In genomic region chr5:37241224-37241623, GRCm38 (mm10) we compare ENCODE assay signal across 12 mouse cellular contexts. TPM values are rescaled to one million over a fixed set of nuclear protein-coding genes. Genes with fewer than 3 reads are reported as not detected.
A peak's percentile ranks its signal among the peaks of the same experiment; 100 is the strongest.
DNase-seq lines count a peak whose midpoint lies in the region; ATAC-seq and TF ChIP-seq lines count a peak whose summit lies in the region.
"Had no signal": no experiment of that assay in that cellular context is flagged by ENCODE, and none has a peak within 500 bp of the region (broad histone marks: within the 10 kb centered on the region; RNA-seq: fewer than 3 reads in every experiment).

No protein-coding gene starts in this region.

- peaks cover 77% of the 10 kb centered on the region for H3K27me3 ChIP-seq in heart, embryonic 12.5 days (replicated peaks)
- H3K27me3 ChIP-seq in heart, adult 2 months (ENCODE audit: control insufficient read depth, insufficient read depth, low read length): peaks cover 16% of the 10 kb centered on the region
- H3K27me3 ChIP-seq in testis, adult 2 months (ENCODE audit: control insufficient read depth, insufficient read depth, low read length): no peaks in the 10 kb centered on the region; the same call in none of the 2 replicates
- H3K27me3 ChIP-seq in limb, embryonic 15.5 days: peaks cover 67% of the 10 kb centered on the region

- peak overlapping the region; percentile 66; the same call in 1 of the 2 replicates for H3K4me2 ChIP-seq in heart, embryonic 12.5 days
- H3K4me2 ChIP-seq in limb, embryonic 15.5 days: peak overlapping the region; percentile 73; the same call in 1 of the 2 replicates

- H3K9me3 ChIP-seq in heart, embryonic 12.5 days (replicated peaks): no peaks in the 10 kb centered on the region
- H3K9me3 ChIP-seq in limb, embryonic 15.5 days: no peaks in the 10 kb centered on the region

- H3K36me3 ChIP-seq in heart, embryonic 12.5 days: no peaks in the 10 kb centered on the region
- no peaks in the 10 kb centered on the region for H3K36me3 ChIP-seq in heart, adult 2 months (ENCODE audit: control insufficient read depth, insufficient read depth, low read length)
- H3K36me3 ChIP-seq in testis, adult 2 months (ENCODE audit: control insufficient read depth, insufficient read depth, low read length): no peaks in the 10 kb centered on the region
- no peaks in the 10 kb centered on the region for H3K36me3 ChIP-seq in limb, embryonic 15.5 days

- WGBS in heart, embryonic 12.5 days: 16% methylated on average over 9 of the region's 9 CpGs
- WGBS in heart, adult 2 months: 15% methylated on average over 9 of the region's 9 CpGs
- WGBS in limb, embryonic 15.5 days: 13% methylated on average over 9 of the region's 9 CpGs

- intact Hi-C loops in heart, adult 2 months (cut with DNase I): no loop called here

- peaks cover 16% of the 10 kb centered on the region for H3K4me1 ChIP-seq in heart, embryonic 12.5 days (replicated peaks)
- H3K4me1 ChIP-seq in heart, adult 2 months (ENCODE audit: control insufficient read depth, insufficient read depth, low read length): no peaks in the 10 kb centered on the region; the same call in 1 of the 2 replicates
- peaks cover 16% of the 10 kb centered on the region for H3K4me1 ChIP-seq in testis, adult 2 months (ENCODE audit: control insufficient read depth, insufficient read depth, low read length)
- peaks cover 31% of the 10 kb centered on the region for H3K4me1 ChIP-seq in limb, embryonic 15.5 days

- ATAC-seq in heart, embryonic 12.5 days (ENCODE audit: insufficient number of reproducible peaks, low FRiP score): no peak
- ATAC-seq in limb, embryonic 15.5 days (ENCODE audit: insufficient number of reproducible peaks, low FRiP score, low TSS enrichment, low read depth): no peak

- TF ChIP-seq EP300 in heart, adult 2 months (IDR thresholded peaks at IDR 0.05; ENCODE audit: insufficient read depth, low read depth, low read length): no peak

- H3K9ac ChIP-seq in heart, embryonic 12.5 days: no peak overlapping the region
- H3K9ac ChIP-seq in heart, adult 2 months (ENCODE audit: low read depth, low read length): no peak overlapping the region
- H3K9ac ChIP-seq in limb, embryonic 15.5 days: no peak overlapping the region

- H3K79me2 ChIP-seq in heart, adult 2 months (replicated peaks; ENCODE audit: control insufficient read depth, insufficient read depth, low read length): no peaks in the 10 kb centered on the region

- peak overlapping the region; percentile 44; the same call in 1 of the 2 replicates for H3K4me3 ChIP-seq in heart, embryonic 12.5 days
- no peak overlapping the region for H3K4me3 ChIP-seq in heart, adult 2 months
- H3K4me3 ChIP-seq in testis, adult 2 months (ENCODE audit: control insufficient read depth, low read depth, low read length): peak overlapping the region; percentile 40
- H3K4me3 ChIP-seq in limb, embryonic 15.5 days: peak overlapping the region; percentile 38
- H3K4me3 ChIP-seq: erythroblast, embryonic 14.5 days had no signal

- H3K27ac ChIP-seq in heart, embryonic 12.5 days (ENCODE audit: poor library complexity, severe bottlenecking): no peak overlapping the region
- no peak overlapping the region for H3K27ac ChIP-seq in heart, adult 2 months
- no peak overlapping the region for H3K27ac ChIP-seq in testis, adult 2 months (ENCODE audit: control insufficient read depth, insufficient read depth, low read depth, low read length)
- H3K27ac ChIP-seq in limb, embryonic 15.5 days: no peak overlapping the region

- no peak for TF ChIP-seq CTCF in heart, adult 2 months (IDR thresholded peaks at IDR 0.05)
- TF ChIP-seq CTCF in testis, adult 2 months (IDR thresholded peaks at IDR 0.05; ENCODE audit: control insufficient read depth, insufficient read depth, insufficient replicate concordance, low read depth, low read length): no peak

- DNase-seq in heart, adult 2 months: no peak
- DNase-seq in testis, postnatal 14 days (ENCODE audit: low spot score): no peak
- no peak for DNase-seq in embryo, embryonic 11 days
- DNase-seq in left cerebral cortex, adult 9 months (ENCODE audit: low spot score in 2 of 2): no peak
- no peak for DNase-seq in layer of hippocampus, postnatal 14 days (ENCODE audit: low spot score in 2 of 2)
- DNase-seq: spleen, adult 18-20 months had no signal

- TF ChIP-seq POLR2A in heart, adult 2 months (IDR thresholded peaks at IDR 0.05; ENCODE audit: insufficient read depth, low read depth, low read length): no peak
- TF ChIP-seq POLR2A in testis, adult 2 months (IDR thresholded peaks at IDR 0.05; ENCODE audit: control insufficient read depth, low read depth, low read length): no peak

RNA-seq across cellular contexts. Expression of gene Crmp1, which starts 0.5 kb away (rescaled TPM):
- polyA plus RNA-seq in heart, embryonic 12.5 days (2016; fragmentation: Nextera tagmentation; extraction: Ambion mirVana): 9.7 and 11.8 TPM in 2 replicates
- under 1 TPM; 0.55 to 0.77 TPM for total RNA-seq in heart, adult 2 months (2021)
- polyA plus RNA-seq in heart, adult 2 months (2012; rRNA removed): 0.59 and 0.97 TPM in 2 replicates
- polyA plus RNA-seq in testis, adult 2 months (2012; rRNA removed): 8.0 and 10.9 TPM in 2 replicates
- 6.9 and 8.2 TPM in 2 replicates for polyA plus RNA-seq in limb, embryonic 15.5 days (2015; fragmentation: Nextera tagmentation; extraction: Ambion mirVana)
- 100 to 1,000 TPM; 405 to 421 TPM for total RNA-seq in layer of hippocampus, postnatal 14 days (2021)
- total RNA-seq: hematopoietic stem cell, adult 5-6 weeks; liver, adult 2 months had no signal
- polyA plus RNA-seq: erythroblast, embryonic 14.5 days; liver, adult 2 months had no signal
